Mouse (Mus musculus): Measurements from ENCODE around the gene Slc9a9. TPM values are rescaled to one million over a fixed set of nuclear protein-coding genes. Genes with fewer than 3 reads are reported as not detected.
A peak's percentile ranks its signal among the peaks of the same experiment; 100 is the strongest.
"Not testable (repeated sequence)": the region's sequence is repeated elsewhere in the genome, so short reads cannot be mapped to it uniquely, and the experiment has no call there.

Slc9a9 gene
- polyA plus RNA-seq (2015; fragmentation: Nextera tagmentation; extraction: Ambion mirVana): 2.7 TPM in 2 replicates

DNA sequence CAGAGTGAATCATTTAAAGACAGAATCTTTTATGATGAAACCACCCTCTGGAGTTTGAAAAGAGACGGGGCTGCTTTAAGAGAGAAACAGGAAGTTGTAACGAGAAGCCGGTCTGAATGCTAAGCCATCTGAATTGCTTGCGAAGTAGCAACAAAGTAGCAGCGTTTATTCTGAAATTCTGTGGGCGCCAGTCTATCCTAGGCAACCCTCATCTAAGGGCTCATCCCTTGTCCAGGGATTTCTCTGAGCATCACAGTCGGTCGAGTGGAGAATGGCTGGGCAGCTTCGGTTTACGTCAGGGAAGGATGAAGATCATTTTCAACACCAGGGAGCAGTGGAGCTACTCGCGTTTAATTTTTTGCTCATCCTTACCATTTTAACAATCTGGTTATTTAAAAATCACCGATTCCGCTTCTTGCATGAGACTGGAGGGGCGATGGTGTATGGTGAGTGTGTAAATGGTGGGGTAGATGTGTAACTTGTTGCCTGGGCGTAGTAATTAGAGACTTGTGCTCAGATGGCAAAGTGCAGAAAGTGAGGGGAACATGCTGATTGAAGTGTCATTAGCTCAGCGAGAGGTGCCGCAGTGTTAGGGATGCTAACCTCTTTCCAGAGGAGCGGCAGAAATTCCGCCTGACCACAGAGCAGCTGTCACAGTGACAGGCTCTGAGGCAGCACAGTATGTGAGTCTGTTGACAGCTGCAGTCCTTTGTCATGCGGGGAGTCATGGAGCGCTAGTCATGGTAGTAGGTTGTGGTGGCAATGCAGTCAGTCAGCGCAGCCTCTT lies at the start of gene Slc9a9:
Slc9a9 (plus strand) TSS at position 119 of the 787 bp plus-strand sequence.
- Histone ChIP-seq H3K4me2 (peak within 1 kb of the TSS; percentile 68), H3K27ac (replicated peaks) (no peak within 1 kb of the TSS), H3K36me3 (replicated peaks) (no peaks in the 10 kb centered on the region), H3K4me3 (replicated peaks) (peak within 1 kb of the TSS; percentile 53), H3K27me3 (no peaks in the 10 kb centered on the region), H3K4me1 (replicated peaks) (0 out of 2 replicates have a peak, but pooled peaks cover 6% of the 10 kb centered on the region), H3K9ac (peak within 1 kb of the TSS; percentile 22), H3K9me3 (replicated peaks) (no peaks in the 10 kb centered on the region)
- no peak for ATAC-seq (ENCODE audit: insufficient read depth)
- WGBS (ENCODE audit: insufficient replicate concordance): under 1% methylated on average over 23 of the region's 23 CpGs

DNA sequence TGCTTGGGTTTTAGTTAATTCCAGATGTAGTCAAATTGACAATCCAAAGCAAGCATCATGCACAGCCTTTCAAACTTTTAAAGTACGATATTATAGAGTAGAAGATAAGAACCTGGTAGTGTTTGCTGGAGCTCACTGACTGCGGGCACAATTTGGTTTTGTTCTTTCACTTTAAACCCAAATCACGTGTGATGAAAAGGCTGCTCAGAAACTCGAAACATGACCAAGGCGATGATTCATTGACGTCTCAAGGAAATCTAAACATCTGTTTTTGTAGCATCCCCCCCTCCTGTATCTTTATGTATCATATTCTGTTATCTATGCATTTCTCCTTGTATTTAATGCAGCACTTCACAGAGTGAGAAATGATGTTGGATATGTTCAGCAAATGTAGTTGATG lies 49.4 kb upstream of the Slc9a9 start:
- no peaks in the 10 kb centered on the region for H3K27me3 ChIP-seq
- H3K9me3 ChIP-seq (replicated peaks): no peaks in the 10 kb centered on the region
- no peak overlapping the region for H3K4me3 ChIP-seq (replicated peaks)
- WGBS (ENCODE audit: insufficient replicate concordance): 62% methylated on average over 6 of the region's 6 CpGs
- no peak overlapping the region for H3K9ac ChIP-seq
- H3K36me3 ChIP-seq (replicated peaks): no peaks in the 10 kb centered on the region
- ATAC-seq (ENCODE audit: insufficient read depth): no peak
- H3K27ac ChIP-seq (replicated peaks): no peak overlapping the region
- H3K4me2 ChIP-seq: no peak overlapping the region
- no peaks in the 10 kb centered on the region for H3K4me1 ChIP-seq (replicated peaks)

DNA sequence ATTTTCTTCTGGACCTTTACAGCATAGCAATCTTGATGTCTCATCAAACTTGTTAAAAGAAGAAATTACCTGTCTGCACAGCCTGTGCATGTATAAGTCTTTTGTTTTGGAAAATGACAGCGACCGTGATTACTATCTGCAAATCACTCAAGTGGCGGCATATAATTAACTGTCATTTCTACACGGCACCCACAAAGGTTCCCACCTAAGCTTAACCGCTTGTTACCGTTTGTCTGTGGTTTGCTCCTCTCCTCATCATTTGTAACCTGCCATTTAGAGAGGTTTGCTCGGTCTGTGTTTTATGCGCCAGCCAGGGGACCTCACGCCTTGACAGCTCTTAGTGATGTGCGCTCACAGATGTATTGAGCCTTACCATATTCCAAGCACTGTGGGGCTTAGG lies 48.9 kb upstream of the Slc9a9 start:
- Histone ChIP-seq H3K4me1 (replicated peaks) (no peaks in the 10 kb centered on the region), H3K36me3 (replicated peaks) (no peaks in the 10 kb centered on the region), H3K4me2 (no peak overlapping the region), H3K4me3 (replicated peaks) (no peak overlapping the region), H3K9ac (no peak overlapping the region), H3K27me3 (no peaks in the 10 kb centered on the region), H3K9me3 (replicated peaks) (no peaks in the 10 kb centered on the region), H3K27ac (replicated peaks) (no peak overlapping the region)
- WGBS (ENCODE audit: insufficient replicate concordance): 53% methylated on average over 10 of the region's 10 CpGs
- no peak for ATAC-seq (ENCODE audit: insufficient read depth)

DNA sequence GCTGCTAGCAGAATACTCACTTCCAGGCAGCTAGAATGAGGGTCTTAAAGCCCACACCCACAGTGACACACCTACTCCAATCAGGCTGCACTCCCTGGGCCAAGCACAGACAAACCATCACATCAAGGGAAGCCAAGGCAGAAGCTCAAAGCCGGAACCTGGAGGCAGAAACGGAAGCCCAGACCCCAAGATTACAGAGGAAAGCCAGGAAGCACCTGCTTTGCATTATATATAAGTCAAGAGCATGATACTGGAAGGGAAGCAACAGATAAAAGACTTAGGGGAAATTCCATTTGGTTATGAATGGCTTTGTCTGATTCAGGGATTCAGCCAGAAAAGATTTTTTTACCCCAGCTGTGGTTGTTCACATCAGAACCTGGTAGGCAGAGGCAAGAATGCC lies 47.8 kb upstream of the Slc9a9 start:
- Histone ChIP-seq H3K4me2 (no peak overlapping the region), H3K27me3 (no peaks in the 10 kb centered on the region), H3K4me1 (replicated peaks) (no peaks in the 10 kb centered on the region), H3K9ac (no peak overlapping the region), H3K27ac (replicated peaks) (no peak overlapping the region), H3K36me3 (replicated peaks) (no peaks in the 10 kb centered on the region), H3K4me3 (replicated peaks) (no peak overlapping the region), H3K9me3 (replicated peaks) (no peaks in the 10 kb centered on the region)
- no peak for ATAC-seq (ENCODE audit: insufficient read depth)
- WGBS (ENCODE audit: insufficient replicate concordance): 27% methylated on average over 2 of the region's 2 CpGs

DNA sequence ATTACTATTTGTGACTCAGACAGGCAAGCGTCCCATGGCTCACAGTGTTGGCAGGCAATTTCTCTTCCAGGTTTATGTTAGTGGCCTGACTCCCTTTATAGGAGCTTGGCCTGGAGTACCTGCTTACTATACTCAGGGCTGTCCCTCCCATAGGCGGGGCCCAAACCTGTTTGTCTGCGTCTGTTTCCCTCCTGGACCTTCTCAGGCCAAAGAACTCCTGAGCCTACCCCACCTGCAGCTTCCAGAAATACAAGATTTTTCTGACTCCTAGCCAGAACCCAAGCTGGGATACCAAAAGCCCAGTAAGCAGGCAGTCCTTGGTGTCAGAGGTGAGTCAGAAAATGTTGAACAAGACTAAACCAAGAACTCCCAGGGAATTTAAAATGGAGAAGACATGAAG lies 43.0 kb upstream of the Slc9a9 start:
- Histone ChIP-seq H3K36me3 (replicated peaks) (no peaks in the 10 kb centered on the region), H3K27ac (replicated peaks) (no peak overlapping the region), H3K4me3 (replicated peaks) (no peak overlapping the region), H3K4me2 (no peak overlapping the region), H3K4me1 (replicated peaks) (no peaks in the 10 kb centered on the region), H3K9me3 (replicated peaks) (no peaks in the 10 kb centered on the region), H3K9ac (no peak overlapping the region), H3K27me3 (no peaks in the 10 kb centered on the region)
- WGBS (ENCODE audit: insufficient replicate concordance): 70% methylated on average over 3 of the region's 3 CpGs
- no peak for ATAC-seq (ENCODE audit: insufficient read depth)

DNA sequence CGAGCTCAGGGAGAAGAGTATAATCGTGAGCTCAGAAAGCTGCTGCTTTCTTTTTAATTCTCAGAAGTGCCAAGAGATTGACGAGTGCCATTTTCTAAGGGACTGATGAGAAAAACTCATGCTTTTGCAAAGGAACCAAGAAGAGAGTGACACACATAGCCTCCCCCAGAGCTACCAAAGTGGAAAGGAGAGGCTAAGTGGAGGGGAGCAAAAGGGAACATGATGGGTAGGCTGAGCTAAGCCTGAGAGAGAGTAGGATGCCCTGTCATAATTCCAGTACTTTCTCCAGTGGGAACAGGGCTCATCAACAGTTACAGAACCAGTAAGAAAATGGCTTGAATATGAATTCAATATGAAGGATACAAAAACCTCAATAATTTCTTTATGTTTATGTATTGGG lies 40.8 kb upstream of the Slc9a9 start:
- H3K4me2 ChIP-seq: no peak overlapping the region
- WGBS (ENCODE audit: insufficient replicate concordance): 53% methylated on average over 3 of the region's 3 CpGs

DNA sequence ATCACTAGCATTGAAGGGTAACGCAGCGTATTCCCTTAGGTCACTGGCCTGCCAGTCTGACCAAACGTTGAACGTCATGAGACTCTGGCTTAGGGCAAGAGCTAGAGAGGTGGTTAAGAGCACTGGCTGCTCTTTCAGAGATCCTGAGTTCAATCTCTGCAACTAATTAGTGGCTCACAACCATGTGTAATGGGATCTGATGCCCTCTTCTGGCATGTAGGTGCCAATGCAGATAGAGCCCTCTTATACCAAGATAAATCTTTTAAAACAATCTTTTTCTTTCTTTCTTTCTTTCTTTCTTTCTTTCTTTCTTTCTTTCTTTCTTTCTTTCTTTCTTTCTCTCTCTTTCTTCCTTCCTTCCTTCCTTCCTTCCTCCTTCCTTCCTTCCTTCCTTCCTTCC lies 35.4 kb upstream of the Slc9a9 start:
- 87% methylated on average over 4 of the region's 4 CpGs for WGBS (ENCODE audit: insufficient replicate concordance)
- H3K4me3 ChIP-seq (replicated peaks): not testable (repeated sequence)

More for the DNA sequence above, 40.8 kb upstream of the Slc9a9 start:
- H3K4me1 ChIP-seq (replicated peaks): no peaks in the 10 kb centered on the region
- no peaks in the 10 kb centered on the region for H3K9me3 ChIP-seq (replicated peaks)
- ATAC-seq (ENCODE audit: insufficient read depth): no peak
- no peak overlapping the region for H3K4me3 ChIP-seq (replicated peaks)
- no peak overlapping the region for H3K27ac ChIP-seq (replicated peaks)
- H3K36me3 ChIP-seq (replicated peaks): no peaks in the 10 kb centered on the region
- H3K27me3 ChIP-seq: no peaks in the 10 kb centered on the region
- H3K9ac ChIP-seq: no peak overlapping the region

DNA sequence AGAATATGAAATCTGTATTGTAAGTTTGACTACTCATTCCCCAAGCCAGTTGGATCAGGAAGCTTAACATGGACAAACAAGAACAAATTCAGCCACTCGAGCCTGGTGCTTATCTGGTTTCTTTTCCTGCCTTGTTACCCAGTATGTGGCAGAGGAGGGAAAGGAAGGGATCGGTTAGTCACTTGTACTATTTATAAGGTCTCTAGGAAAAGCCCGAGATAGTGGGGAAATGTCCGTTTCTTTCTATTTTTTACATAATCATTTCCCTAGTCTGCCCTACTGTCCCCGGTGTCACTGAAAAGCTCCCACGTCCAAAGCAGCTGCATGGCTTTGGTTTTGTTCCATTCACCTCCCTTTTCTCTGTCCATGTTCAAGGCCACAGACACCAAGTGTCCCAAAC lies 24.1 kb upstream of the Slc9a9 start:
- Histone ChIP-seq H3K27ac (replicated peaks) (no peak overlapping the region), H3K4me2 (no peak overlapping the region), H3K36me3 (replicated peaks) (no peaks in the 10 kb centered on the region), H3K9me3 (replicated peaks) (no peaks in the 10 kb centered on the region), H3K27me3 (no peaks in the 10 kb centered on the region), H3K9ac (no peak overlapping the region), H3K4me3 (replicated peaks) (no peak overlapping the region), H3K4me1 (replicated peaks) (no peaks in the 10 kb centered on the region)
- 20% methylated on average over 6 of the region's 6 CpGs for WGBS (ENCODE audit: insufficient replicate concordance)
- 0 out of 2 replicates have a peak, but pooled peaks have one; percentile 28 for ATAC-seq (ENCODE audit: insufficient read depth)

More for the DNA sequence above, 35.4 kb upstream of the Slc9a9 start:
- not testable (repeated sequence) for H3K4me1 ChIP-seq (replicated peaks); H3K36me3 ChIP-seq (replicated peaks); ATAC-seq (ENCODE audit: insufficient read depth); H3K27ac ChIP-seq (replicated peaks); H3K27me3 ChIP-seq; H3K4me2 ChIP-seq; H3K9me3 ChIP-seq (replicated peaks); H3K9ac ChIP-seq

DNA sequence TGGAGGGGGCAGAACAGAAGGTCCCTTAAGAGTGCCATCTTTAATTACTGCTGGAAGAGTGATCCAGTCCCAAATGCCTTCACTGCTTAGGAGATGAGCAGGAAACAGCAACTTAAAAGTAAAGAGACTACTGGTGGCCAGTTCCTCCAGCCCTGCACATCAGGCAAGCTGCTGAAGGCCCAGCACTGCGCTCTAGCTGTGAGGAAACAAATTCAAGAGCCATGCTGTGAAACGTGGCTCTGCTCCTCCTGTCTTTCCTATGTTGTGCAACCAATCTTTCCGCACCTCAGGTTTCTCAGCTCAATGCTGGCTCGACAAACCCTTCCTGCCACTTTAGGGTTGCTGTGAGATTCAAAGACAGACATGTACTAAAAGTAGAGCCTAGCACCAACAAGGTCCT lies 22.3 kb upstream of the Slc9a9 start:
- Histone ChIP-seq H3K4me3 (replicated peaks) (no peak overlapping the region), H3K9me3 (replicated peaks) (no peaks in the 10 kb centered on the region), H3K9ac (no peak overlapping the region), H3K27me3 (no peaks in the 10 kb centered on the region), H3K27ac (replicated peaks) (no peak overlapping the region), H3K4me1 (replicated peaks) (no peaks in the 10 kb centered on the region), H3K36me3 (replicated peaks) (no peaks in the 10 kb centered on the region), H3K4me2 (no peak overlapping the region)
- ATAC-seq (ENCODE audit: insufficient read depth): no peak
- 49% methylated on average over 4 of the region's 4 CpGs for WGBS (ENCODE audit: insufficient replicate concordance)

DNA sequence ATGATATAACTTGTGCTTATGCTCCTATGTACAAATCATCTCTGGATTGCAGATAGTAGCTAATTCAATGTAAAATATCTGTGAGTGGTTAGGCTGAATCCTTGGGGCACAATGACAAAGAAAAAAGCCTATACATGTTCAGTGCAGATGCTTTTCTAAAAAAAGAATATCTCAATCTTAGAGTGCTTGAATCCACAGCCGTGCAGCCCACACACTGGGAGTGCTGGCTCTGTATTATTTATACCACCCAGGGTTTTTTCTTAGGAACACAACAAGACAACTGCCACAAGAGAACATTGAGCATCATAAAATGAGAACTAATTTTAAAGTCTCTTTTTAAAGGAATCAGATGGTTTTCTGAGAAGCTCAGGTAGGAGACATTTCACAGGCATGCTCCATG lies 19.7 kb upstream of the Slc9a9 start:
- Histone ChIP-seq H3K4me3 (replicated peaks) (no peak overlapping the region), H3K36me3 (replicated peaks) (no peaks in the 10 kb centered on the region), H3K27me3 (no peaks in the 10 kb centered on the region), H3K27ac (replicated peaks) (no peak overlapping the region), H3K9me3 (replicated peaks) (no peaks in the 10 kb centered on the region), H3K4me1 (replicated peaks) (no peaks in the 10 kb centered on the region), H3K4me2 (no peak overlapping the region), H3K9ac (no peak overlapping the region)
- ATAC-seq (ENCODE audit: insufficient read depth): no peak
- 53% methylated on average over 1 of the region's 1 CpGs for WGBS (ENCODE audit: insufficient replicate concordance)

DNA sequence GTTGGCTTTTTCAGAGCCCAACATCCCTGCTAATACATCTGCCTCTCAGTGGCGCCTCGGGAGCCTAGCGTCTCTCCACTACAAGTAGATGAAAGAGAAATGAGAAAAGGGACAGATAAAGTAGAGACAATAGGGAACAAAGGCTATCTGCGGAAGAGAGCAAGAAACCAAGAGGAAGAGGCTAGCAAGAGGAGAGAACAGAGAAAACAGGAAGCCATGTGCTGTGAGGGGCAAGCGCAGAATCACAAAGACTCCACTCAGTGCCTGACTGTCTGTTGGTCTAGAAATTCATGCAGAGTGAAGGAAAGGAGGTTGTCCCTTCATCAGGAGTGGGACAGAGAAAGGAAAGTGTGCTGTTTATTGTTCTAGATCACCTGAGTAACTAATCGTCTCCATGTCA lies 16.5 kb upstream of the Slc9a9 start:
- no peak for ATAC-seq (ENCODE audit: insufficient read depth)
- no peak overlapping the region for H3K4me2 ChIP-seq

DNA sequence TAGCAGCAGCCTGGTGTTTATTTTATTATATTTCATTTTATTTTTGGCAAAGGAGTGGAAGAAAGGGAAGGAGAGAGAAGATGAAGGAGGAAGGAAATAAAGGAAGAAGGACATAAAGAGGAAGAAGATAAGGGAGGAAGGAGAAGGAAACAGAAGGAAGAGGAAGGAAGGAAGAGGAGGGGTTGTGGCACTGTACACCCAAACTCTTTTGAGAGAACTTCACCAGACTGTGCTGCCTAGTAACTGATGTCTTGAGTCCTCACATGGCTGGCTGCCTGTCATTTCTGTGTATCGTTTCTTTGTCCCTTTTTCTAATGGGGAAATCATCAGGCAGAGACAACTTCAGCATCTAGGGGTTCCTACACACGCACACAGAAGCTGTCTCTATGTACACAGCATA lies 15.9 kb upstream of the Slc9a9 start:
- no peaks in the 10 kb centered on the region for H3K36me3 ChIP-seq (replicated peaks)
- H3K4me2 ChIP-seq: no peak overlapping the region
- H3K9me3 ChIP-seq (replicated peaks): no peaks in the 10 kb centered on the region
- no peak overlapping the region for H3K27ac ChIP-seq (replicated peaks)
- WGBS (ENCODE audit: insufficient replicate concordance): 44% methylated on average over 2 of the region's 2 CpGs
- no peak overlapping the region for H3K9ac ChIP-seq
- no peaks in the 10 kb centered on the region for H3K4me1 ChIP-seq (replicated peaks)
- H3K4me3 ChIP-seq (replicated peaks): no peak overlapping the region
- no peaks in the 10 kb centered on the region for H3K27me3 ChIP-seq
- ATAC-seq (ENCODE audit: insufficient read depth): no peak

More for the DNA sequence above, 16.5 kb upstream of the Slc9a9 start:
- Histone ChIP-seq H3K9ac (no peak overlapping the region), H3K27me3 (no peaks in the 10 kb centered on the region), H3K9me3 (replicated peaks) (no peaks in the 10 kb centered on the region), H3K4me3 (replicated peaks) (no peak overlapping the region), H3K4me1 (replicated peaks) (no peaks in the 10 kb centered on the region), H3K27ac (replicated peaks) (no peak overlapping the region), H3K36me3 (replicated peaks) (no peaks in the 10 kb centered on the region)
- WGBS (ENCODE audit: insufficient replicate concordance): 44% methylated on average over 6 of the region's 6 CpGs
